Mouse (Mus musculus) bone marrow macrophage, adult 2 months (primary cell): Measurements from ENCODE around the gene Bpifc.

Source experiments
- CTCF ChIP-seq: IDR thresholded peaks from 2 replicates; pipeline ENCODE4 v1.5.1; 2012; ENCODE audit warnings: low read depth, mild to moderate bottlenecking, low read length, moderate library complexity
- POLR2A ChIP-seq: IDR thresholded peaks from 2 replicates; pipeline ENCODE4 v1.6.1; 2012; ENCODE audit warnings: mild to moderate bottlenecking, low read depth, low read length, borderline replicate concordance

GRCm38 (mm10) chr10:85994543-85995104 lies 17.1 kb downstream of the Bpifc start:
- TF ChIP-seq CTCF (no peak), POLR2A (no peak)
